Mouse (Mus musculus) limb, embryonic 15.5 days (tissue): ENCODE measurements around the gene Gnptab. TPM values are rescaled to one million over a fixed set of nuclear protein-coding genes. Genes with fewer than 3 reads are reported as not detected.

Source experiments
- ATAC-seq: fragments of 200-750 bp; cut with Nextera tagmentation; 2 replicates; pipeline ENCODE4 v1.8.0; 2017; ENCODE audit warnings: low read depth, moderate TSS enrichment; ENCODE audit not compliant: insufficient number of reproducible peaks, low FRiP score, low TSS enrichment
- H3K27ac ChIP-seq: fragments of 300-500 bp; sonication (generic); 2 replicates; pipeline ENCODE4 v1.5.1; 2015; ENCODE audit warnings: moderate library complexity, mild to moderate bottlenecking, inconsistent platforms
- H3K27me3 ChIP-seq: fragments of 300-500 bp; sonication (generic); 2 replicates; pipeline ENCODE4 v1.6.1; 2015; ENCODE audit warnings: inconsistent platforms
- H3K36me3 ChIP-seq: fragments of 300-500 bp; sonication (generic); 2 replicates; pipeline ENCODE4 v1.6.1; 2015; ENCODE audit warnings: inconsistent platforms
- H3K4me1 ChIP-seq: fragments of 300-500 bp; sonication (generic); 2 replicates; pipeline ENCODE4 v1.6.1; 2015; ENCODE audit warnings: inconsistent platforms
- H3K4me2 ChIP-seq: fragments of 300-500 bp; sonication (generic); 2 replicates; pipeline ENCODE4 v1.6.1; 2015; ENCODE audit warnings: mild to moderate bottlenecking, inconsistent platforms
- H3K4me3 ChIP-seq: fragments of 300-500 bp; sonication (generic); 2 replicates; pipeline ENCODE4 v1.5.1; 2015; ENCODE audit warnings: mild to moderate bottlenecking, inconsistent platforms
- H3K9ac ChIP-seq: fragments of 300-500 bp; sonication (generic); 2 replicates; pipeline ENCODE4 v1.6.1; 2015; ENCODE audit warnings: inconsistent platforms
- H3K9me3 ChIP-seq: fragments of 300-500 bp; sonication (generic); 2 replicates; pipeline ENCODE4 v1.6.1; 2016; ENCODE audit warnings: inconsistent platforms
- WGBS: fragments of 180-500 bp; shearing (Covaris S2); methylation state at CpG from one replicate; pipeline ENCODE4 v1.1.7; 2015; 5-methylcytosine and 5-hydroxymethylcytosine counted together
- polyA plus RNA-seq: library from polyadenylated mRNA; unstranded; fragments of >200 nt; fragmentation: Nextera tagmentation; extraction: Ambion mirVana; gene quantifications from 2 replicates; pipeline ENCODE4 v1.2.1, GENCODE M21; 2015

The Gnptab gene
- polyA plus RNA-seq, 1 experiment from 2014 or later, result 9.1 TPM

DNA sequence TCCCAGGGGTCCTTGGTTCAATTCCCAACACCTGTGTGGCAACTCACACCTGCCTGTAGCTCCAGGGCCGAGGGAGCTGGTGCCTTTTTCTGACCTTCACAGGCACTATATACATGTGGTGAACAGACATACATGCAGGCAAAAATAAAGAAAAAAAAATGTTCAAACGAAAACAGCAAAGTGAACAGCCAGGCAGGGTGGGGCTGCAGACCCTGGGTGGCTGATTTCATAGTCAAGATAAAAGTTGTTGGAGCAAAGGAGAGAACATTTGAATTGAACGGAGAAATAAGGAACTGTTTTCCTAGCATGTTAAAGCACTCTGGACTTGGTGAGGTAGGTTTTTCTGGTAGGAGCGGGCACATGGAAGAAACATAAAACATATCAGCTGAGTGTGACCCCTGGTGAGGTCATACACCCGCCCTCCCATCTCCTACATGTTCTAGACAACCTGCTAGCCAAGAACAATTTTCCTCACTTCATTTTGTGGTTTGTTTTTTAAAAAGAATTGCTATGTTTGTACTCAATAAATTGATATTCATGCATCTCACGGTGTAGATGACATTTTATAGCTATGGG is 19.8 kb downstream of the Gnptab start:
- Histone ChIP-seq H3K27me3 (no peaks in the 10 kb centered on the region), H3K27ac (no peak overlapping the region), H3K4me2 (no peak overlapping the region), H3K9ac (no peak overlapping the region), H3K4me3 (no peak overlapping the region), H3K4me1 (no peaks in the 10 kb centered on the region), H3K9me3 (no peaks in the 10 kb centered on the region), H3K36me3 (peaks cover 5% of the 10 kb centered on the region; the same call in 1 of the 2 replicates)
- no peak for ATAC-seq
- WGBS, result 68% methylated on average over 6 of the region's 6 CpGs

DNA sequence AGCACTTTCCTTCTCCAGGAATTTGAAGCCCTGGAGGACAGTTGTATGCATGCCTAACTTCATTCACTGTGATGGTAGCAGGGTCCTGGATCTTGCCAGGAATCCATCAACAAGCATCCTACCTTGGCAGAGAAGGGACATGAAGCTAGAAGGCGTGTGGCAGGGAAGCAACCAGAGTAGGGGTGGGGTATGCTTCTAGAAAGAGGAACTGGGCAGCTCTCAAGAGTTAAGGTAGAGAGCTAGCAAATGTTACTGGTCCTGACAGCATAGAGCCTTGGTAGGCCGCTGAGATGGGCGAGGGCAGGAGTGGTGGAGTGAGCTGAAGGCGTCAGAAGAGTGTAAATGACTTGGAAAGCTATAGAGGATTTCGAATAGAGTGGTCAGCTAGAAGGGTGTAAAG is 20.3 kb downstream of the Gnptab start:
- H3K27ac ChIP-seq, result no peak overlapping the region

DNA sequence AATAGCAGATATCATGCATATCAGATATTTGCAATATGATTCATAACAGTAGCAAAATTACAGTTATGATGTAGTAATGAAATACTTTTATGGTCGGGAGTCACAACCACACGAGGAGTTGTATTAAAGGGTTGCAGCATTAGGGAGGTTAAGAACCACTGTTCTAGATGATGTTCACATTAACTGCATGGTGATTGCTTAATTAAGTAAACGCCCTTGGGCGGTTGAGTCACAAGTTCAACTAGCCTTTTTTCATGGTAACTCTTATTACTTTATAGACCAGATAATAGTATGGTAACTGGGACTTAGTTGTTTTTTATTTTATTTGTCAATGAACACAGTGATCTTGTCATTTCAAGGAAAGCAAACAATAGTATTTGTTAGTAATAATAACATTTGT is 24.1 kb downstream of the Gnptab start:
- H3K9ac ChIP-seq, result no peak overlapping the region
- H3K36me3 ChIP-seq, result peaks cover 5% of the 10 kb centered on the region; the same call in 1 of the 2 replicates
- H3K27me3 ChIP-seq, result no peaks in the 10 kb centered on the region
- no peak for ATAC-seq
- WGBS, result 87% methylated on average over 4 of the region's 4 CpGs
- no peak overlapping the region for H3K4me3 ChIP-seq
- no peaks in the 10 kb centered on the region for H3K4me1 ChIP-seq
- H3K4me2 ChIP-seq, result no peak overlapping the region
- no peak overlapping the region for H3K27ac ChIP-seq
- H3K9me3 ChIP-seq, result no peaks in the 10 kb centered on the region

More for the DNA sequence above, 20.3 kb downstream of the Gnptab start:
- whole genome bisulfite sequencing, result 87% methylated on average over 5 of the region's 5 CpGs
- Histone ChIP-seq H3K9ac (no peak overlapping the region), H3K36me3 (peaks cover 5% of the 10 kb centered on the region; the same call in 1 of the 2 replicates), H3K4me1 (no peaks in the 10 kb centered on the region), H3K4me2 (no peak overlapping the region), H3K9me3 (no peaks in the 10 kb centered on the region), H3K27me3 (no peaks in the 10 kb centered on the region), H3K4me3 (no peak overlapping the region)
- ATAC-seq, result no peak

DNA sequence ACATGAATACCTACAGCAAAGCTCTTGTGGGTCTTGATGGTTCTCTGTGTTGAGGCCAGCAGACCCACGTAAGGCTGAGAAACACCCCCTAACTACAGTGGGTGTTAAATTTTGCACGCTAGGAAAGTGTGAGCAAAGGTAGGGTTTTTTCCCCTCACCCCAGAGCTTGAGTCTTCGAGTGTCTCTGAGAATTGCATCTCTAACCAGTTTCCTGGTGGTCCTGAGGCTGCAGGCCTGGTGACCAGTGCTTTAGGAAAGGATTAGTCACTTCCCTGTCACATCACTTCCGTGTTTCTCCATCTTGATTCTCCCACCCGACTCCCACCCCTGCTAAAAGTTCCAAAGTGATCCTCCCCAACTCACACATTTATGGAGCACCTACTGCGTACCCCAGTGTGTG is 25.3 kb downstream of the Gnptab start:
- WGBS, result 61% methylated on average over 6 of the region's 6 CpGs
- ATAC-seq, result no peak
- no peak overlapping the region for H3K27ac ChIP-seq

DNA sequence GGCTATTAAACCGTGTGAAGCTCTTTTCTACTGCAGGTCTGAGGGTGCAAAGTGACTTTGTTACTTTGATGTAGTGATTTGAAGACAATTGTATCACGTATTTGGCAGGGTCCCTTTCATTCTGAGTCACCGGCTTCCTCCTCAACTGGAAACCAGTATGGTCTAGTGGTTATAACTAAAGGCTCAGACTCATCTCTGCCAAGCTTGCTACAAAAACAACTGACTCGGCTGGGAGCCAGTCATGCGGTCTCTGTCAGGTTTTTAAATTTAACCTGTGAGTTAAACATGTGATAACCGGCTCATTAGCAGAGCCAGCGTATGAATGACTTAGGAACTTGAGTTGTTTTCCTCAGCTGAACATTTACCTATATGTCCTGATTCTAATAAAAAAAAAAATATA is 26.9 kb downstream of the Gnptab start:
- Histone ChIP-seq H3K36me3 (peaks cover 5% of the 10 kb centered on the region; the same call in 1 of the 2 replicates), H3K4me1 (no peaks in the 10 kb centered on the region), H3K9me3 (no peaks in the 10 kb centered on the region), H3K4me2 (no peak overlapping the region), H3K27ac (no peak overlapping the region), H3K9ac (no peak overlapping the region), H3K4me3 (no peak overlapping the region), H3K27me3 (no peaks in the 10 kb centered on the region)
- ATAC-seq, result no peak
- 66% methylated on average over 7 of the region's 7 CpGs for WGBS

More for the DNA sequence above, 25.3 kb downstream of the Gnptab start:
- no peak overlapping the region for H3K4me3 ChIP-seq
- H3K27me3 ChIP-seq, result no peaks in the 10 kb centered on the region
- H3K36me3 ChIP-seq, result peaks cover 5% of the 10 kb centered on the region; the same call in 1 of the 2 replicates
- no peaks in the 10 kb centered on the region for H3K4me1 ChIP-seq
- H3K9me3 ChIP-seq, result no peaks in the 10 kb centered on the region
- H3K4me2 ChIP-seq, result no peak overlapping the region
- H3K9ac ChIP-seq, result no peak overlapping the region

DNA sequence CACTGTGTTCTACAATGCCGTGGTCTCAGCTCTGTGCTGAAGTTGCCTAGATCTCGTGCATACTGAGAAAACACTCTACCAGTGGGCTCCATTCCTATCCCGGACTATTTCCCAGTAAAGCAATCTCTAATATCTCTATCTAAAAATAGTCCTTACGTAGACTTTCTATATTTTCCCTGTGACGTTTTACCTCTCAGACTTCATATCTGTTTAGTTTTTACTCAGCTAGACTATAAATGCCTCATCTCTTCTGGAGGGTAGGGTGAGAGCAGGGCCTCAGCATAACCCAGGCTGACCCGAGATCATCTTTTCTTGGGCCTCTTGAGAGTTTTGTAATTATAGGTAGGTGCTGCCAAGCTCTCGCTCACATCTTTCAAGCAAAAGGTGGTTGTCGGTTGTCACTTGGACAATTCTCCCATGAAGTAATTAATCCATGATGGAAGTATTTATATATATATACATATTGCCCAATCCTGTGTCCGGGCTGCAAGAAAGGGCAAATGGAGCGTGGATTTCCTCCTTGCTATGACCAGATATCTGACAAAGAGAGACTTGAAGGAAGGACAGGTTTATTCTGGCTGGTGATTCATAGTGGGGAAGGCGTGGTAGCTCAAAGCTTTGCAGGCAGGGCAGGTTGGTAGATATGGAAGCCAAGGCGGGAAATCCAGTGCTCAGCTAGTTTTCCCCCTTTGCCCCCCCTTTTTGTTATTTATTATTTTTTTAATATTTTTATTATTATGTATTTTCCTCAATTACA is 29.1 kb downstream of the Gnptab start:
- Histone ChIP-seq H3K27me3 (no peaks in the 10 kb centered on the region), H3K36me3 (no peaks in the 10 kb centered on the region), H3K4me3 (no peak overlapping the region), H3K9ac (no peak overlapping the region), H3K27ac (no peak overlapping the region), H3K4me1 (no peaks in the 10 kb centered on the region), H3K4me2 (no peak overlapping the region), H3K9me3 (no peaks in the 10 kb centered on the region)
- 85% methylated on average over 12 of the region's 12 CpGs for WGBS
- no peak for ATAC-seq

DNA sequence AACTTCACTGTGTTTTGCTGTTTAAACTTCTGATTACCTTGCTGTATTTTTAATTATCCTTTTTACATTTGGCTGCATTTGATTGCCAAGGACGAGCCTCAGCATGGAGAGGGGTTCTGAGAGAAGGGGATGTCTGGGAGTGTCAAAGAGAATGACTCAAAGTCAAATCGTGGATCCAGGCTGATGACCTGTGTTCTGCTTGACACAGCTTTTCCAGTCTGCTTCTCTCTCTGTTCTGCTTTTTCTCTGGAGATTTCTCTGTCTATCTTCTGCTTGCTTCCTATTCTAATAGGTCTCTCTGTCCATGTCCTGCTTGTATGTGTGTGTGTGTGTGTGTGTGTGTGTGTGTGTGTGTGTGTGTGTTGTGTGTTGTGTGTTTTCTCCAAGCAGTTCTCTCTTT is 30.8 kb downstream of the Gnptab start:
- Histone ChIP-seq H3K9me3 (no peaks in the 10 kb centered on the region), H3K9ac (no peak overlapping the region), H3K27ac (no peak overlapping the region), H3K36me3 (no peaks in the 10 kb centered on the region), H3K4me3 (no peak overlapping the region), H3K4me2 (no peak overlapping the region), H3K27me3 (no peaks in the 10 kb centered on the region), H3K4me1 (no peaks in the 10 kb centered on the region)
- 49% methylated on average over 2 of the region's 2 CpGs for WGBS
- no peak for ATAC-seq

DNA sequence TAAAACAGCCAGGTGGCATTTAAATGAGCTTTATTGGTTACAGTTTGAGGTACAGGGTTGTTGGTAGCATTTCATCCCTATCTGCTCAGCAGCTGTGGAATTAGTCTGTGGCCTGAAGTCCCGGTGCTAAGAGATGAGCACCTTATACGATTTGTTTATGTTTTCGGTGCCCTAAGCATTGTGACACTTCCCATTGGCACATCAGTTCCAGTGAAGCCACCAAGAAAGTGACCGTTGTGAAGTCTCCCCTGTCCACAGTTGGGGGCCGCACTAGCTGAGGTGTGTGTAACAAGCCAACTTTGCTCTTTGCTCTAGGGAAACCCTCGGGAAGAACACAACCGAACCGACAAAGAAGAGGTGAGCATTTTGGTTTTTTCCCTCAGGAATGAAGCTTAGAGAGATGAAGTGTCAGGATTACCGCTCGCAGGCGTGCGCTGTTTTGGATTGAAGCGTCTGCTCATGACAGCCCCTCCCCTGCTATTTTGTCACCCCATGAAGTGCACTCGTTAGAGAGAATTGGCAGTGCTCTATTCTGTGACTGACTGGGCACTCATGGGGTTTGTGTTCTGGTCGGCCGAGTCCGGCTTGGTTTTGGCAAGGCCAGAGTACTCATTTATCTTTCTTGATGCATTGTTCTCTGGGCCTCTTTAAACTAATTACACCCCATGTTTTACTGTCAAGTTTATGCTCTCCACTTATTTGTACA is 33.5 kb downstream of the Gnptab start:
- Histone ChIP-seq H3K4me3 (no peak overlapping the region), H3K27me3 (no peaks in the 10 kb centered on the region), H3K4me1 (no peaks in the 10 kb centered on the region), H3K9me3 (no peaks in the 10 kb centered on the region), H3K36me3 (peaks cover 3% of the 10 kb centered on the region; the same call in 1 of the 2 replicates), H3K9ac (no peak overlapping the region), H3K4me2 (no peak overlapping the region), H3K27ac (no peak overlapping the region)
- no peak for ATAC-seq
- WGBS, result 53% methylated on average over 17 of the region's 17 CpGs

DNA sequence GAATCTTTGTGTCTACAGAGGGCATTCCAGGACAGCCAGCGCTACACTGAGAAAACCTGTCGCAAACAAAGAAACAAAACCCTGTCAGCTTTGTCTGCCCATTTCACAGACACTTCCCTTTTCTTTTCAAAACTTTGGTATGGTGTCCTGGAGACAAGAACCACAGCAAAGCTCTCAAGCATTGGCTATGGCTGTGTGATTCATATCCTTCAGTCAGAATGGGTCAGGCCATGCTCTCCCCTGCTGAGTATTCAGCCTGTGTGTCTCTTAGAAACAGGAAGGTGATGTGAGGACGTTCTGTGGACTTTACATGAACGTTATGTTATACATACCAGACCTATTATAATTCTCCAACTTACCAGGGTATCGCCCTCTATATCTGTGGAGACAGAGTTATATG is 38.8 kb downstream of the Gnptab start:
- Histone ChIP-seq H3K4me2 (no peak overlapping the region), H3K9ac (no peak overlapping the region)

DNA sequence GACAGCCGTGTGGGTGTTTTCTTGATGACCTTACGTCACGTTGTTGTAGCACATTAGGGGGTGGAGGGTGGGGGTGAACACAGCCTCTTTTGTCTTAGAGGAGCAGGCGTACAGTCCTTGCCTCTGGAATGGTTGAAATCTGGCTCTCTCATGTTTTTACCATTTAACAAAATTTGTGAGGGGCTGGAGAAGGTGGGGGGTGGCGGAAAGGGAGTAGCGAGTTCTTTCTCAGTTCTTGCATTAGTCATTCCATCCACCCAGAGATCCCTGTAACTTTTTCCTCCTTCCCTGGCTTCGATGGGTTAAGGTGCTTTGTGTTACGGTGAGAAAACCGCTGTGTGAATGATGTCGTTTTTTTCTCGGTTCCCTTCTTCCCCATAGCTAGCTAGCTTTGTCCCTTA is 41.2 kb downstream of the Gnptab start:
- Histone ChIP-seq H3K9ac (no peak overlapping the region), H3K9me3 (no peaks in the 10 kb centered on the region), H3K4me3 (no peak overlapping the region), H3K4me2 (no peak overlapping the region), H3K27ac (no peak overlapping the region), H3K4me1 (no peaks in the 10 kb centered on the region), H3K27me3 (no peaks in the 10 kb centered on the region), H3K36me3 (peaks cover 22% of the 10 kb centered on the region)
- no peak for ATAC-seq
- 71% methylated on average over 11 of the region's 11 CpGs for WGBS

More for the DNA sequence above, 38.8 kb downstream of the Gnptab start:
- WGBS, result 91% methylated on average over 5 of the region's 5 CpGs
- H3K27me3 ChIP-seq, result no peaks in the 10 kb centered on the region
- ATAC-seq, result no peak
- H3K27ac ChIP-seq, result no peak overlapping the region
- H3K36me3 ChIP-seq, result peaks cover 19% of the 10 kb centered on the region
- H3K4me1 ChIP-seq, result no peaks in the 10 kb centered on the region
- no peak overlapping the region for H3K4me3 ChIP-seq
- no peaks in the 10 kb centered on the region for H3K9me3 ChIP-seq

DNA sequence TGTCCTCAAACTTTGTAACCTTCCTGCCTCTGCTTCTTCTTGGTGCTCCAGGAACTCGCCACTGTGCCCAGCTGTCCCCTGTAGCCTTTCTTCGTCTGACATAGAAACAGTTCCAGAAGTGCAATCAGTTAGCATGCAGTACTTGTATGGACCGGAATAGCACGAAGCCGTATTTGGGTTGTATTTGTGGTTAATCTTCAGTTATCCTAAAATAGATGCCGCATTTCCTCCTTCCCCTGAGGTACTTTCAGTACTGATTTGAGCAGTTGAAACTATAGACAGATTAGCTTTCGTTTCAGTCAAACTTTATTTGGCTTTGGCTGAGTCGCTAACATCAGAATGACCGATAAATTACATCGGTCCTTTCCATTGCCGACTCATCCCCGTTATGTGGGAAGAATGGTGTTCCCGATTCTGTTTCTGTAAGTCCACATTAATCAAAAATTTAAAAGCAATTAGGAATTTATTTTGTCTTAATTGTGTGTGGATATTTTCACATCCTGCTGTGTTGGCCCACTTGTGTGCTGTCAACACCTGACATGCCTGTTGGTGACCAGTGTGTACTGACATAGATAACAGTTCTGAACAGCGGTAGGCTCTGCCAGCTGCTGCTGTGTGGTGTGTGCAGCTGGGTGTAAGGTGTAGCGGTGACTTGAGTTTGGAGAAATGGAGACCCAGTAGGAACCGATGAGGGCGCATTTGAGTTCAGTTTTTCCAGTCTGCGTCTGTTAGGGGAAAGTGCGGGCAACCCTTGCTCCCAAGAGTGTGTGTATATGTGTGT is 41.9 kb downstream of the Gnptab start:
- Histone ChIP-seq H3K27ac (no peak overlapping the region), H3K36me3 (peaks cover 20% of the 10 kb centered on the region), H3K4me2 (no peak overlapping the region), H3K27me3 (no peaks in the 10 kb centered on the region), H3K9me3 (no peaks in the 10 kb centered on the region), H3K4me3 (no peak overlapping the region), H3K4me1 (no peaks in the 10 kb centered on the region), H3K9ac (no peak overlapping the region)
- no peak for ATAC-seq
- WGBS, result 93% methylated on average over 19 of the region's 19 CpGs
